Mouse (Mus musculus) 3134 (cell line): ENCODE measurements around the gene Epb41l2.
A peak's percentile ranks its signal among the peaks of the same experiment; 100 is the strongest.

Source experiments
- DNase-seq: peaks from one replicate; pipeline ENCODE4 v3.0.0-alpha.2; 2011; ENCODE audit warnings: low spot score; ENCODE audit not compliant: insufficient read length; ENCODE audit errors: extremely low read depth

The Epb41l2 gene

DNA sequence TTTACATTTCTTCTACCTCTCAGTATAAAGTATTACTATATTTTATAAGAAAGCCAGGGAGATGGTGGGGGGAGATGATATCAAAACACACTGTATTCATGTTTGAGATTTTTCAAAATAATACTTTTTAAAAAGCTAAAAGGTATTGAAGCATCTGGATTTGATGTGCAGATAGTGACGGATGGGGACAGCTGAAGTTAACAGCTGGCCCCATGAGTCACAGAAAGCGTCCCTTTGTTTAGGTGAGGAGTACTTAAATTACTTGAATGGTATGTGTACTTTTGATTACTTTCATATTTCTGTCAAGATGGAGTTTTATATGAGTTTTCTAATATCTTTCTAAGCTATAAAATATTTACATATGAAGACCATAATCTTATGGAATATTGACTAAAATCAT, 112.3 kb downstream of the Epb41l2 start:
- DNase-seq, result no peak

DNA sequence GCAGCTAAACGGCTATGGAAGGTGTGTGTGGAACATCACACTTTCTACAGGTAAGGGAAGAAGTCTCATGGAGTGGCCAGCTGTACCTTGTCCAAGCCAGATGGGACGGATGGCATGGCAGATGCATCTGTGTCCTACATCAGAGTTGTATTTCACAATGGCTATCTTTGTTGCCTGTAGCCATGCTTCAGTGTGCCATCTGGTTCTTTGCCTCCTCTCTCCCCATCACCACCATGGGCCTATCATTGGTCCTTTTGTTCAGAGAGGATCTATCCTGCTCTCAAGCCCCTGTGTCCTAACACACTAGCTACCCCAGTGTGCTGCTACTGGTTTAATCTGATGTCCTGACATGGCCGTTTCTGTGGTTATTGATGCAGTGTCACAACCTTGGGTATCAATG, 120.1 kb downstream of the Epb41l2 start:
- no peak for DNase-seq

DNA sequence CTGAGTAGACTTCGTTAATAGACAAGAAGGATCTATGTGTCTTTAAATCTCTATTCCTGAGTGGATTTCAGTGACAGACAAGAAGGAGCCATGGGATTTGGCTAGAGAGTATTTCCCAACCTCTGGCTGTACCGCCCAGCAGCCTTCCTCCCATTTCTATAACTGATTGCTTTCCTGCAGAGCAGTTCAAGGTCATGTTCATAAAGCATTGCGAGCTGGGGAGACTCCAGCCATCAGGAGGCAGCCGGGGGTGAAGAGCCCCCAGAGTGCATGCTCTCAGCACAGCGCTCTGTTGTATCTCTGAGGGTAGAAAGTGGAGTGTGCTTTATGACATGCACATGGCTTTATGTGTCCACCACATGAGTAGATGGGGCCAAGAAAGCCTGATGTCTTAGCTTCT, 123.2 kb downstream of the Epb41l2 start:
- DNase-seq, result no peak

DNA sequence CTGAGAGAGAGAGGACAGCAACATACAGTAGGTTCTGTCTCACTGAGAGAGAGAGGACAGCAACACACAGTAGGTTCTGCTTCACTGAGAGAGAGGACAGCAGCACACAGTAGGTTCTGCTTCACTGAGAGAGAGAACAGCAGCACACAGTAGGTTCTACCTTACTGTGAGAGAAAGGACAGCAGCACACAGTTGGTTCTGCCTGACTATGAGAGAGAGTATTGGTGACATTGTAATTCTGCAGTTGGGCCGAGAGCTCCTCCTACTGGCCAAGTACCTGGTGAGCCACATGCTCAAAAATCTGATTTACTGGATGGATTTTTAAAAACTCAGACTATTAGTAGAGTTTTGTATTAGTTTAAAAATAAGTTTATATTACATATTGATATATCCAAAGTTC, 128.9 kb downstream of the Epb41l2 start:
- no peak for DNase-seq

DNA sequence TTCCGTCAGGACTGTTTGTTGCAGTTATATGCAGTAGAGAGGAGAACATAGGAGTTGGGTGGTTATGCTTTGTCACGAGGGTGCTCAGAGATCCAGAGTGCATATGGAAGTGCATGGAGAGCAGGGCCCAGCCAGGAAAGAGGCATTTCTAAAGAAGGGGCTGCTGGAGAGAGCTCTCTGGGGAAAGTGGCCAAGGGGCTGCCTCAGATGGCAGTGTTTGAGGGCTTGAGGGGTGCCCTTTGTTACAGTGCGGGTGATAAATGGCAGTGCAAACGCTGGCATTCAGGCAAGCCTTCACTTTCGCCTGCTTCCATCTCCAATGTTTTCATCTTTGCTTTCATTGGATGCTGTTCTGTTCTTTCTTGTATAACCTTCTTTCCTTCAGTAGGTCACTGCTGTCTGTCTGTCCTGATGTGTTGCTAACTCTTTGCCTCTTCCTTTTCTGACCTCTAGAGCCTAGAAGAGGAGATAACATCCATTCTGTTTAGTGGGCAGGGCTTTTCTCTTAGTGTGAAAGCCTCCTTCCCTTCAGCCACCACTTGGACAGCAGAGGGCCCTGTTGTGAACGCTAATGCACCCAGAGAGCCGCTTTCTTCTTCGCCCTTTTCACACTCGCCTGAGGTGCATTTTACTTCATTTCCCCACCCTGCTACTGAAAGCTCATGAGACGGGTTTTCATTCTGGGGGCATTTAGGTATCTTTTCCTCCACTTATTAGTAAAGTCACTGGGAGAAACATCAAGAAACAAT, 139.9 kb downstream of the Epb41l2 start:
- no peak for DNase-seq

DNA sequence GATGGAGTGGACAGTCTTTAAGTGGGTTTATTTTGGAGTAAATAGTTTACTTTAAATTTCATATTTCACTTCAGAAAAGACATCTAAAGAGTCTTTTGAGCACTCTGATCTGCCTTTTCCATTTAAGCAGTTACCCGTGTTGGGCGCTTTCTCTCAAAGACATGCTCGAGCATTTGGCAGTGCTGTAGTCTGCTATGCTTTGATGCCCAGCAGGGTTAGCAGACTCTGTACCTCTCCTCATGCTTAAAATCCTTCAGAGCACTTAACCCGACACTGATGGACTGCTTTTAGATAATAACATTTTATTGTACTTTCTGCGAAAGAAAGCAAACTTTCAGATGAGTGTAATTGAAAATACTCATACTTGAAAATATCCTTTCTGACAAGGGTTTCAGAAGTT, 143.7 kb downstream of the Epb41l2 start:
- no peak for DNase-seq

DNA sequence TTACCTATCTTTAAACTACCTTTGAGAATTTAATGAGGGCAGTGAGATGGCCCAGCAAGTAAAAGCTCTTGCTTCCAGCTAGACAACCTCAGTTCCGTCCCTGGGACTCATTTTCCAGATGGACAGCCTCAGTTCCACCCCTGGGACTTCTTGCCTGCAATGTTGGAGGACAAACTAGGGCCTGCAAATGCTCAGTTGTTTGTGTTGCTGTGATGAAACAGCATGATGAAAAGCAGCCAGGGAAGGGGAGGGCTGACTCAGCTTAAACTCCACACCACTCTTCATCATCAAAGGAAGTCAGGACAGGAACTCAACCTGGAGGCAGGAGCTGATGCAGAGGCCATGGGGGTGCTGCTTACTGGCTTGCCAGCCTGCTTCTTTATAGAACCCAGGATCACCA, 154.2 kb downstream of the Epb41l2 start:
- DNase-seq, result no peak

DNA sequence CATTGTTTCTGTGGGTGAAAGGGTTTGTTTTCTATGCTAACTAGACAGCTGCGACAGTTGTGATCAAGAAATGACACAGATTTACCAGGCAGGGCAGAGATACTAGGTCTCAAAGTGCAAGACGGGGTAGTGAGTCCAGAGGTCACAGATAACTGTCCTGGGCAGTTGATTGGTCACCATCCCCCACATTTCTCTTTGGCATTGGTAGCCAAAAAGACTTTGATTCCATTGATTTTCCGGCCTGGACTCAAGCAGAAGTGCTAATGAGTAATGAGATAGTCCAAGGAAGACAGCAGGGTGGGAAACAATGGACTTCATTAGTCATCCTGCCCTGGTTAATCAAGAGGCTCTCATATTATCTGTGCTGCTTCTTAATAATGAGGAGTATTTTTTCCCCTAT, 160.4 kb downstream of the Epb41l2 start:
- no peak for DNase-seq

DNA sequence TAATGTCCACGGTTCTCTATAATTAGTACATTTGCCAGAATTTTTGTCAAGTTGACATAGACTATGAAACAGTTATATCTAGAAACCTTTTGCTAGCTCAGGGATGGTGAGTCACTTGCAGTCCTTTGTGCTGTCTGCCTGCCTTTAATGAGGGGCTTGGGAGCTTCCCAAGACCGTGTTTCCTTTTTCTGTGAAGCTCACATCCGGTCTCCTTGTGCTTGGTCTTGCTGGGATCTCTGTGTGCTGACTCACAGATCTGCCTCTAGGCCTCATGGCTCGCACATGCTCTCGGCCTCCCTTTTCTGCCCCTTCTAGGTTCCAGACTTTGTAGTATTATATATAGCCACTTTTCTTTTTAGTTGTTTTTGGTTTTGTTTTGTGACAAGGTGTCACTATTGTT, 160.8 kb downstream of the Epb41l2 start:
- no peak for DNase-seq

DNA sequence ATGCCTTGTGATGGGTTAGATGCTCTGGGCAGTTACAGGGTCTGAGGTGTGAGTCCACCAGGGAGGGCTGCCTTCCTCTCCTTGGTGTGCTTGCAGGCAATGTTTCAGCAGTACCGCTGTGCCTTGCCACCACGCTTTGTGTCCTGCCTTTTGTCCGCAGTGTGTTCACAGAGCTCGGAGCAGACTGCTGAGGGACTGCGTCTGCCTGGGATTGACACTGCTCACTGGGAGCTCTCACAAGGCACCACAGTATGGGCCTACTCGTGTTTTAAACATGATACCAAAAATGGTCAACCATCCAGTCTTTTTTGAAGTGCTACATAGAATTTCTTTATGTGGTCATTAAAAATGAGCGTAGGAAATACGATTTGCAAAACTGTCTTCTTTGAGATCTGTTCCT, 164.1 kb downstream of the Epb41l2 start:
- no peak for DNase-seq

DNA sequence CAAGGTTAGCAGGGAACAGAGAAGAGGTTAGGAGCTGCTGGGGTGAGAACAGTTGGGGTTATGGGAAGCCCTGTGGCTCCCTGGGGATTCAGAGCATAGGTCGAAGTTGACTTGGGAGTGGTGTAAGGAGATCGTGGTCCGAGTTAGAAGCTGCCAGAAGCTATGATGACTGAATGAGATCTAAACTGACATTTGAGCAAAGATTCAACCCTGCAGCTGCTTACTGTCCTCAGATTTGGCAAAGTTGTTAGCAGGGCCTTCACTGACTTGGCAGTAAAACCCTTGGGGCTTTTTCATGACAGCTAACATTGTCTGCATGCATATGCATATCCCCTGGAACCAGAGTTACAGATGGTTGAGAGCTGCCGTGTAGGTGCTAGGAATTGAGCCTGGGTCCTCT, 166.6 kb downstream of the Epb41l2 start:
- DNase-seq, result no peak

DNA sequence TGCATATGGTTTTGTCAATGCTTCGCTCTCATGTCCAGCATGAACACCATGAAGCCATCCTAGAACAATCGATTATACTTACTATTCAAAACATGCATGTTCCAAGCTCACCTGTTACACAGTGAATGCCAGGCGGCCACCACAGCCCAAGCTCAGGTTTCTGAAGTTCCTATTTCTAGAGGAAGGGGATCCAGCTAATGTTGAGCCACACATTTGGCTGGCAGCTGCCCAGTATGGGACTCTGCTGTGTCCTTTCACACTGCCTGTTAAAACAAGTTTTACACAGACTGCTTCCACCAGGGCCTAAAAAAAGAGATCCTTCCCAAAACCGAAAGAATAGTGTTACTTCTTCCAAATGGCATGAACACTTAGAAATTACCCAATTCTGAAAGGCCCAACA, 167.0 kb downstream of the Epb41l2 start:
- no peak for DNase-seq

DNA sequence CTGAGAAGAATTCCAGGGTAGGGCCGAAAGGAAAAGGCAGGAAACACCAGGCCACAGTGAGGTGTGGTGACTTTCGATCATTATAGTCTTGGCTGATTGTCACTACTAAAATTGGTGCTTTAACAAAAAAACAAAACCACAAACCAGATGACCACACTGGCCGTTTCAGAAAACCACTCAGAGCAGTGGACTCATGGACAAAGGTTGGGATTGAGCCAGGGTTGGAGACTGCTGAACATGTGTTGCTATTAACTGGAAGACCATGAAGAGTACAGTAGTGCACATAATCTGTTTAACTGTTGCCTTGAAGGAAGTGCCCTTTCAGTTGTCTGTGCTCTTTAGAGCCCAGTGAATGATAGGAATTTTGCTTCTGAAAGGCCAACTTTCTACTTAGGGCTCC, 167.5 kb downstream of the Epb41l2 start:
- peak; percentile 20 for DNase-seq

DNA sequence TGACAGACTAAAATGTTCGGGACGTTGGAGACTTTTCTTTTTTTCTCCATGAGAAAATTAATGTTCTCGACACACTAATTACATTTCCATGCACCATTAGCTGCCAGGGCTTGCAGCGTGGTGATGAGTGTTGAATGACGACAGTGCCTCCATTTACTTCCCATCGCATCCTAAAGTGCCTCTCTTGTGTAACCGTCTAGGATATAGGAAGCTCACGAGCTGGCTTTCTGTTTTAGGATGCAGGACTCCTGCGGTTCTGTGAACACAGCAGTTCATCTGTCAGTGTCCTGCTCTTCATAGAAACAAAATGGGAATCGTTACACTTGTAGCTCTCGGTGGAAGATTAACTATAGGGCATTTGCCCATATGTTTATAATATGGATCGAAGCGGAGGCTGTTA, 171.7 kb downstream of the Epb41l2 start:
- no peak for DNase-seq

DNA sequence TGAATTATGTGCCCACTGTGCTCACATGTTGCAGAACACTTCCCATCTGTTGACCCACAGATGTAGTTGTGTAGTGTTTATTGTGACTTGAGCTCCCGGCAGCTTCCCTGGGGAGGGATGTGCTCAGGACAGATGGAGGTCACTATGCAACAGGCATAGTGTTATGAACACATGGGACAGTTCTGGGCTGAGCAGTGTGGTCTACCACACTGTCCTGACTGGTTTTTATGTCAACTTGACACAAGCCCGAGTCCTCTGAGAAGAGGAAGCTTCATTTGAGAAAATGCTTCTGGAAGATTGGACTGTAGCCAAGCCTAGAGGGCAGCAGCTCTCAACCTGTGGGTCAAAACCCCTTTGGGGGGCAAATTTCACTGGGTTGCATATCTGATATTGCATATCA, 173.5 kb downstream of the Epb41l2 start:
- DNase-seq, result no peak

DNA sequence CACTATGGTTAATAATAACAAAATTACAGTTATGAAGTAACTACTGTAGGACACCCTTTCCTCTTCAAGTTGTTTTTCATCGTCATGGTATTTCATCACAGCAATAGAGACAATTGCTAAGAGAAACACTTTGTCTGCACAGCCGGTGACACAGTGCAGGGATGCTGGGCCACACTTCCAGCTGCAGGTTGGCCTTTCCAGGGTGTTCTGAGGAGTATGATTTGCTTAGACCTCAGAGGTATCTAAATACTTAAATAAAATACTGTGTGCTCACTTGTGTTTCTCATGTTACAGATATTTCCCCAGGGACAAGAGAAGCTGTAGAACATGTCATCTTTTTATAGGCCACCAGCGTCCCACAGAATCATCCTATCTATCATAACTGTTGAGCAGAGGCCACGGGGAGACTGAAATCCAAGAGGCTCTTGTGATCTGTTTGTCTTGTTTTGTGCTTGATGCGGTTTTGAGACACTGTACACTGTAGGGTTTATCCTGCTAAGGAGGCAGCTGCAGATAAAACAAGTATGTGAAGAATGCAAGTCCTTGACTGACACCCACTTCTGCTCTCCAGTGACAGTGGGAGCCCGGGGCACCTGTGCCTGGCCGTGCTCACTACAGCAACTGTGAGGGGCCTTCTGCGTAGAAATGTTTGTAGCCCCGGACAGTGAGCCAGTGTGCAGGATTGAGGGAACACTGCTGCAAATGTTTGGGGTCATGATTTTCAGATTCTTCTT, 174.1 kb downstream of the Epb41l2 start:
- no peak for DNase-seq

DNA sequence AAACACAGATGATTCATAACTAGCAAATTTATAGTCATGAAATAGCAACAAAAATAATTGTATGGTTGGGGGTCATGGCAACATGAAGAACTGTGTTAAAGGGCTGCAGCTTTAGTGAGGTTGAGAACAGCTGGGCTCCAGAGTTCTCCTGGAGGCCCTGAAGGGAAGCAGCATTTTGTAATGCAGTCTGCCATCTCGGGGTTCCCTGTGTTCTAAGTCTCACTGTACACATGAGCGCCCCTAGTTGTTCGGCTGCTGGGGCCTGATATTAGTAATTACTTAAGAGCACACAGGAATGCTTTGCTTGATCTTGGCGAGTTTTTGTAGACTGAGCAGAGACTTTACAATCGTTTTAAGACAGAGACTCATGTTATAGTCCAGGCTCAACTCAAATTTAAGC, 174.9 kb downstream of the Epb41l2 start:
- DNase-seq, result no peak

DNA sequence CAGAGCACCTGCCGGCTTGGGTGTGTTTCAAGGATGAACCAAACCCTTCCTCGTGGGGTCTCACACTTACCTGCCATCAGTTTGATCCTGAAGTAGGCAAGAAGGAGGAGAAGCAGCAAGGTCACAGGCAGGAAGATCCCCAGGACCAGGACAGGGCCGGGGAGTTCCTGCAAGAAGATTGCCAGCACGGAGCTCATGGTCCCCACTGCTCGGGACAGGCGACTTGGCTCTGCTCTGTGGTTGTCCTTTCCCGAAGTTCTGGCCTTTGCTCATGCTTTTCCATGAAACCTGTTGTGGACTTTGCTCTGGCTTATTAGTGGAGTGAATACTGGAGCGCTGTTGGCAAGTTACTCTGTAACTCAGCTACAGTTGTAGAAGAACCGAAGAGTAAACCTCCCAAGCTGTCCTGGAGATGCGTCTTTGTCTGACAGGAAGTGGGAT, 176.3 kb downstream of the Epb41l2 start, which contains the start of gene Smlr1:
Smlr1 (minus strand) TSS at position 377 of the 441 bp plus-strand sequence.
- no peak for DNase-seq

DNA sequence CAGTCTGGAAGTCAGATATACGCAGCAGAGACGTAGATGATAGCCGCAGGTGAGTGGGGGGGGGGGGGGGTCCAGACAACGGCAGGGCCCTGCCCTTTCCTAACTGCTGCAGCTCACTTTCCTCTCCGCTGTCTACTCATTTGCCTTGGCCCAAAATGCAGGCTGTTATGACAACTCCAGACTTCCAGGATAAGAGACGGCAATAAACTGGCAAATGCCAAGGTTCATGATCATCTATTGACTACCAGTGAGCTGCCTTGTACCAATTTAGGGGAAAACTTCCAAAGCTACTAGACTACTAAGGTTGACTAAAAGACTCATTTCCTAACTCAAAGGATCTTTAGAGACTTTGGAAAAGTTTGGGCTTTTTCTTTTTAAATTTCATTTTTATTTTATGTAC, 177.0 kb downstream of the Epb41l2 start:
- DNase-seq, result no peak

DNA sequence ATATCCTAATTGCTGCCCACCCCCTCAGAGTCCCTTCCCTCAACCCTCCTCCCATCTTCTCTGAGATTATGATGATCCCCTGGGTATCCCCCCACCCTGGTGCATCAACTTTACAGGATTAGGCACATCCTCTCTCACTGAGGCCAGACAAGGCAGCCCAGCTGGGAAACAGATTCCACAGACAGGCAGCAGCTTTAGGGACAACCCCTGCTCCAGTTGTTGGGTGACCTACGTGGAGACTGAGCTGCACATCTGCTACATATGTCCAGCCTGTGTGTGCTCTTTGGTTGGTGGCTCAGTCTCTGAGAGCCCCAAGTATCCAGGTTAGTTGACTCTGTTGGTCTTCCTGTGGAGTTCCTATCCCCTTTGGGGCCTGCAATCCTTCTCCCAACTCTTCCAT, 179.1 kb downstream of the Epb41l2 start:
- no peak for DNase-seq

DNA sequence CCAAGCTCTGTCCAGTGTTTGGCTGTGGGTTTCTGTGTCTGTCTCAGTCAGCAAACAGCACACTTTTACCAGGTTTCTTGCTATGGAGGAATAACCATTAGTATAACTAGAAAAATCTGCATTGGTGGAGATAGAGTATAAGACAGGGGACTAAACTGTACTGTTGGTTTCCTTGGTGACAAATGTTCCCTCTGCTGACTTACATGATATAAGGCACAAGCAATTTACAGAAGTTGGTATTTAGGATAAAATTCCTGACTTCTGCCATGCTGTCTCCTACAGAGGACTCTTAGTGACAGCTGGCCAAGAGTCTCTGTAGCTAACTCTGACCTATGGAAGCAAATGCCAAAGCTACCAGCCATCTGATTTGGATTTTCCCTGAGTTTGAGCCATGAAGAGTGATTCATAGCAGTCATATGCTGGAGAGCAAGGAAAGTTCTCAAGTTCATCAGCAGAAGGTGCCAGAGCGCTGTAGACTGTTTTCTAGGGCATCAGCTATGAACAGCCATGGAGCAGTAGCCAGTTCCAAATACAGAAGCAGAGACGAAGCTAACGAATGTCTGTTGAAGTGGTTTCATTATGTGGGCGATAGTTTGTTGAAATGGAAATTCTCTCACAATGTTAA, 179.7 kb downstream of the Epb41l2 start:
- no peak for DNase-seq

DNA sequence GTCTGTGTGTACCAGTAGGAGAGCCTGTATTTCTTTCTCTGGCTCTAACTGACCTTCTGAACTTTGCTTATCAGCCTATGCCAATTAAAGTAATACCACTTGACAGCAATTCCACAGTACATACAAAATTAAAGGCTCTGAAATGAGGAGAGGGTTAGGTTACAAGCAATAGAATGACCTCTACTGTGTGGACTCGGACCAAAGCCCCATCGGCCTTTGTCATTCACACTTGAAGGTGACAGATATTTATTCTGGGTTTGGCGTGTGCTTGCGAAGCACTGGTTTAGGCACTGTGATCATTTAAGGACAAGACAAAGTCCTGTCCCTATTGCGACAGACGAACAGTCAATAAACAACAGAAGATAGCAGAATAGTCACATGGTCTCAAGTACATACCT, 180.2 kb downstream of the Epb41l2 start:
- no peak for DNase-seq
